Mouse (Mus musculus) urinary bladder, postnatal 14 days (tissue): Measurements from ENCODE around the gene Usp30.

Source experiments
- DNase-seq: peaks from one replicate; pipeline ENCODE4 v3.0.0; 2021; ENCODE audit warnings: low spot score

The Usp30 gene

GRCm38 (mm10) chr5:114067543-114067942 lies 2.3 kb downstream of the Usp30 start:
- DNase-seq = no peak

GRCm38 (mm10) chr5:114067982-114068381 lies 2.7 kb downstream of the Usp30 start:
- DNase-seq = no peak

GRCm38 (mm10) chr5:114070858-114071257 lies 5.6 kb downstream of the Usp30 start:
- no peak for DNase-seq

- no peak for DNase-seq
Measured at GRCm38 (mm10) chr5:114072262-114072661, 7.0 kb downstream of the Usp30 start.

- no peak for DNase-seq
Measured at GRCm38 (mm10) chr5:114077009-114077408, 11.7 kb downstream of the Usp30 start.

GRCm38 (mm10) chr5:114085501-114085900 lies 20.2 kb downstream of the Usp30 start:
- no peak for DNase-seq

GRCm38 (mm10) chr5:114087875-114088480 lies 22.7 kb downstream of the Usp30 start:
- no peak for DNase-seq

GRCm38 (mm10) chr5:114090421-114091013 lies 25.3 kb downstream of the Usp30 start:
- DNase-seq = no peak

- DNase-seq = peak; percentile 78
Measured at GRCm38 (mm10) chr5:114091057-114091807, 26.0 kb downstream of the Usp30 start, which contains the start of gene Svop. Gene Svop (minus strand): TSS chr5:114091570.

GRCm38 (mm10) chr5:114099709-114100389 lies 34.6 kb downstream of the Usp30 start:
- DNase-seq = peak; percentile 88

- DNase-seq = no peak
Measured at GRCm38 (mm10) chr5:114100390-114101099, 35.3 kb downstream of the Usp30 start.

- DNase-seq = no peak
Measured at GRCm38 (mm10) chr5:114101873-114102272, 36.6 kb downstream of the Usp30 start.

GRCm38 (mm10) chr5:114102807-114103206 lies 37.5 kb downstream of the Usp30 start:
- DNase-seq = no peak

- no peak for DNase-seq
Measured at GRCm38 (mm10) chr5:114106391-114106935, 41.2 kb downstream of the Usp30 start.

GRCm38 (mm10) chr5:114113334-114113733 lies 48.1 kb downstream of the Usp30 start:
- no peak for DNase-seq

GRCm38 (mm10) chr5:114115030-114115429 lies 49.8 kb downstream of the Usp30 start:
- DNase-seq = no peak

- no peak for DNase-seq
Measured at GRCm38 (mm10) chr5:114116586-114116985, 51.3 kb downstream of the Usp30 start.

GRCm38 (mm10) chr5:114119806-114120205 lies 54.5 kb downstream of the Usp30 start:
- DNase-seq = no peak

GRCm38 (mm10) chr5:114126008-114126407 lies 60.7 kb downstream of the Usp30 start:
- DNase-seq = no peak

GRCm38 (mm10) chr5:114126499-114127244 lies 61.4 kb downstream of the Usp30 start:
- no peak for DNase-seq
